Mouse (Mus musculus): ENCODE data around the gene 4931414P19Rik. TPM values are rescaled to one million over a fixed set of nuclear protein-coding genes. Genes with fewer than 3 reads are reported as not detected.
"Not testable (repeated sequence)": the region's sequence is repeated elsewhere in the genome, so short reads cannot be mapped to it uniquely, and the experiment has no call there.

4931414P19Rik gene
- polyA plus RNA-seq, 1 experiment from 2014 or later: 12.2 TPM

DNA sequence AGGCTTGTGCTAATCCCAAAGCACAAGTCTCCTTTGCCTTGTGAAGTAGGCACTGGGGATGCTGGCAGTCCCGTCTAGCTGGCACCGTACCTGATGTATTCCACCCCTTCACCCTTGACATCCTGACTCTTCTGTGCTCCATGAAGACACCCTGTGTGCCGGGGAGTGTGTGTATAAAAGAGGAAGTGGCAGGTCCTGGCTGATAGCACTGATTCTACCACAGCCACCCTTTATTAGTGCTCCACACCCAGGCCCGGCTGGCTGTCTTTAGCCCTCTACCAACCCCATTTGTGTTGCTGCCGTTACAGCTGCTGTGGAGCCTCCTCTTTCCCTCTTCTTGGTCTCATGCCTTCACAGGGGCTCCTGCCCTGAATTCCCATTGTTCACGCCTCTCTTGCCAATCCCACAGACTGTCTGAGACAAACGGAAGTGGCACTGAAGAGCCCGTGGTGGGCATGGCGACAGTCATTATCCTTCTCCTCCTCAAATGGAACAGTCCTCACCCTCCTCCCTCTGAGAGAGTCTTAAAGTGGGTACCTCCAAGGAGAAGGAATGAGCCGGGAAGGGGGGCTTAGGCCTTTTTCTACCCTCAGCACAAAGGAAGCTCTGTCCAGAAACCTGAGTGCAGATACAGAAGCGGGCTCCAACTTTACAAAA is 24.9 kb upstream of the 4931414P19Rik start:
- DNase-seq (ENCODE audit: low read depth, low spot score) (no peak), ATAC-seq (no peak)
- ChIA-PET CTCF (interaction anchor here (1.2 to 1.5 kb wide), 2 partner anchors 10 to 12 kb away, joined by 3 read pairs; partner anchors contain the start of genes Cdh24 and Gm17606), POLR2A (no interaction called here)
- H3K27me3 ChIP-seq: no peaks in the 10 kb centered on the region
- TF ChIP-seq CTCF (IDR thresholded peaks at IDR 0.05): no peak
- in situ Hi-C loops (cut with MboI; ENCODE audit: low pct_unique_long_range_greater_than_20kb): no loop called here

DNA sequence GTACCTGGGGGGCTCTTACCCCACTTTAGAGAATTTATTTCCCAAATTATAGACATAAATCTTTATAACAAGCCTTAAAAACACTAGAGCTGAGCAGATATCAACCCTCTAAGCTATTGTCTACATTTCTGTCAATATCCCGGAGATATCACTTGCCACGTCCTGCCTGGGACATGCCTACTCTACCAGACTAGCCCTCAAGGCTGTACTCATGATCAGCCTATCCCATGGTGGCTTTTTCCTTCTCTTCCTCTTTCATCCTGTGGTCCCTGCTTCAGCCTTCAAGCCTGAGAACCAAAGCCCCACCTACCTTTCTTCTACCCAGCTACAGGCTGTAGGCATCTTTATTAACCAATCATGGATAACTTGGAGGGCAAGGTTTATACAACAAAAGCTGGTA is 24.0 kb upstream of the 4931414P19Rik start:
- in situ Hi-C loops (cut with MboI; ENCODE audit: low pct_unique_long_range_greater_than_20kb): no loop called here
- no peaks in the 10 kb centered on the region for H3K27me3 ChIP-seq
- DNase-seq (ENCODE audit: low read depth, low spot score) (no peak), ATAC-seq (no peak)
- POLR2A ChIA-PET: no interaction called here
- CTCF ChIA-PET: interaction anchor here (1.5 kb wide), 1 partner anchor 11 kb away, joined by 3 read pairs; no protein-coding TSS in a partner anchor
- TF ChIP-seq CTCF (IDR thresholded peaks at IDR 0.05): no peak

DNA sequence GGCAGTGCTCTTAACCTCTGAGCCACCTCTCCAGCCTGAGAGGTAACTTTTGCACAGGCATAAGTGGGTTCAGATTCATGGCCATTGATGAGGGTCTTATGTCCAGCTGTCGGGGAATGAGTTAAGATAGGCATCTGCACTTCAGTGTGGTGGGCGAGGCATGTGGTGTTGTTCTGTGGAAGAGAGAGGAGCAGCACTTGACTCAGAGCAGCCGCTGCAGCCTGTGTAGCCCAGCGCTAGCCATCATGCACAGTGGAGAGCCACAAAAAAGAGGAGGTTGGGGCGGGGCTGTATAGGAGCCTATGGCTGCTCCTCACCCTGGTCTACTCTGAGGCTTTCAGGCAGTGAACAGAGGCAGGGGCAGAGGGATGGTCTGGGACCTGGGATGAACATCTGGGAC is 22.3 kb upstream of the 4931414P19Rik start:
- no peak for TF ChIP-seq CTCF (IDR thresholded peaks at IDR 0.05)
- no peak for DNase-seq (ENCODE audit: low read depth, low spot score)

DNA sequence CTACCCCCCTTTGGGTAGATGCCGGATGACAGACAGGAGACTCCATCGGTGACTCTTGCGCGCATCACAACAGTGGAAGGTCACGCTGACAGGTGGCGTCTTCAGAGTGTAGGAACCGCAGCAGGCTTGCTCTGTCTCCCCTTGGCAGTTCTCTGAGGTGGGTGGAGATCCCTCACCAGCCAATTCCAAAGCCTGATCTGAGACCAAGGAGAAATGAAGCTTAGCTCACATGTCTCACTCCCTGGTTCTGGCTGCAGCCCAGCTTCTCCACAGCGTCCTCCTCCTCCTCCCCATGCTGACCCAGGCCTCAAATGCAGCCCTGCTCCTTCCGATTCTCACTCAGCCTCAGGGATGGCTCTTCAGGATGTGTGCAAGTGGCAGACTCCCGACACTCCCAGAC is 19.2 kb upstream of the 4931414P19Rik start:
- no peaks in the 10 kb centered on the region for H3K27me3 ChIP-seq
- CTCF ChIA-PET: interaction anchor here (2.5 kb wide), 1 partner anchor 12 kb away, joined by 16 read pairs; no protein-coding TSS in a partner anchor
- in situ Hi-C loops (cut with MboI; ENCODE audit: low pct_unique_long_range_greater_than_20kb): no loop called here
- no peak for TF ChIP-seq CTCF (IDR thresholded peaks at IDR 0.05)
- ATAC-seq: no peak
- POLR2A ChIA-PET: no interaction called here
- DNase-seq (ENCODE audit: low read depth, low spot score): no peak

More for the DNA sequence above, 22.3 kb upstream of the 4931414P19Rik start:
- in situ Hi-C loops (cut with MboI; ENCODE audit: low pct_unique_long_range_greater_than_20kb): no loop called here
- POLR2A ChIA-PET: no interaction called here
- no peak for ATAC-seq
- CTCF ChIA-PET: no interaction called here
- no peaks in the 10 kb centered on the region for H3K27me3 ChIP-seq

DNA sequence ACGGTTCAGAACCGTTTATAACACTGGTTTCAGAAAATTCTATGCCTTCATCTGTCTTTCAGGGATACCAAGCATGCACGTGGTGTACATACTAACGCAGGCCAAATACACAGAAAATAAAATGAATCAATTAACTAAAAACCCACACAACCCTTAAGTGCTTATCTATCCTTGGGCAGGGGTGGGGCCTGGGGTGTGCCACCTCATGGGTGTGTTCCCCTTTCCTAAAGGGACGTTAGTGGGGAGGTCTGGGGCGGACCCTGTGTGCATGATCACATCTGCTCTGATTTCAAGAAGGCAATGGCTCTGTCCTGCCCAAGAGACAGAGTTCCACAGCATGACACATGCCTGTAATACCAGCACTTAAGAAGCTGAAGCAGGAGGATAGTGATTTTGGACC is 17.5 kb upstream of the 4931414P19Rik start:
- CTCF ChIA-PET: no interaction called here
- no peaks in the 10 kb centered on the region for H3K27me3 ChIP-seq
- DNase-seq (ENCODE audit: low read depth, low spot score) (no peak), ATAC-seq (no peak)
- in situ Hi-C loops (cut with MboI; ENCODE audit: low pct_unique_long_range_greater_than_20kb): no loop called here
- no peak for TF ChIP-seq CTCF (IDR thresholded peaks at IDR 0.05)
- POLR2A ChIA-PET: interaction anchor here (1.1 kb wide), 1 partner anchor 45 kb away, joined by 3 read pairs; no protein-coding TSS in a partner anchor

DNA sequence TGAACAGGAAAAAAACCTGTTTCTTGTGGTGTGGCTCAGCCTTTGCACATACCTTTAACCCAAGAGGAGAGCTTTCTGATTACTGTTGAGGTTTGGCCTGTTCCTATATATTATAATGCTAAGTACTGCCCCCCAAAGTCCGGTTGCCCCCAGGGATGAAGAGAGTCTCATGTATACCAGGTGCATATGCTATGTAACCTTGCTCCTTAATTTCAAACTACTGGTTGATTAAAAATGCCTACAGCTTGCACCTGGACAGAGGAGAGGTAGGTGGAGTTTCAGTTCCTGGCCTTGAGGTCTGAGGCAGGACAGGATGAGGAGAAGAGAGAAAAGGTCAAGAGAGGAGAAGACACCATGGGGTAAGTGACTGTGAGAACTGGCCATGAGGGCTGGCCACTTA is 15.3 kb upstream of the 4931414P19Rik start, which contains the start of gene Psmb11:
Gene Psmb11, plus strand, starts transcription at position 301 of the 400 bp plus-strand sequence.
- no peaks in the 10 kb centered on the region for H3K27me3 ChIP-seq
- POLR2A ChIA-PET: no interaction called here
- DNase-seq (ENCODE audit: low read depth, low spot score): no peak
- ATAC-seq: no peak
- CTCF ChIA-PET: interaction anchor here (4.6 kb wide), 1 partner anchor 16 kb away, joined by 18 read pairs; no protein-coding TSS in a partner anchor
- TF ChIP-seq CTCF (IDR thresholded peaks at IDR 0.05): no peak
- in situ Hi-C loops (cut with MboI; ENCODE audit: low pct_unique_long_range_greater_than_20kb): no loop called here

DNA sequence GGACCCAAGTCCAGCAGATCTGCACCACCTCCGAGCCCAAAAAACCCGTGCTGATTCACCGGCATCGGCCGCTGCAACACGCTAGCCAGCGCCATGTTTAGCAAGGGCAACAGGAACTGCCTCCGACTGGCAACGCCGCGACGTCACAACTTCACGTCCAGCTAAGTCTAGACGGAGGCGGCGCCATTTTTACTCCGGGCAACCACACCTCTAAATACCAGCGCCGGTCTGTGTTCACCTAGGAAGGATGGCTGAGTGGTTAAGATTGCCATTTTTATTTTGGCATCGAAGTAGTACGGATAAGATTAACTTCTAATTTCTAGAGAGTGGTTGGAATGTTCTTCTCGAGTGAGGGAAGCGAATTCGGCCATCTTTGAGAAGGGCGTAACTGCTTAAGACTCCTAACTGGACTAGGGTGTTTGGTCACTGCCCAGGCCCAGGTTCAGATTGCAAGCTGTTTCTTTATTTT is 12.1 kb upstream of the 4931414P19Rik start, which contains the start of gene Psmb5:
Gene Psmb5, minus strand, starts transcription at position 126 of the 469 bp plus-strand sequence.
- H3K27me3 ChIP-seq: no peaks in the 10 kb centered on the region
- in situ Hi-C loops (cut with MboI; ENCODE audit: low pct_unique_long_range_greater_than_20kb): no loop called here
- no peak for TF ChIP-seq CTCF (IDR thresholded peaks at IDR 0.05)
- ChIA-PET CTCF (interaction anchor here (1.0 to 4.6 kb wide), 4 partner anchors 8 to 89 kb away, joined by 3 to 18 read pairs (median 4); no protein-coding TSS in a partner anchor), POLR2A (interaction anchor here (1.0 to 1.8 kb wide), 3 partner anchors 14 to 47 kb away, joined by 3 to 4 read pairs (median 4); no protein-coding TSS in a partner anchor)
- DNase-seq (ENCODE audit: low read depth, low spot score) (no peak), ATAC-seq (peak; percentile 76)

DNA sequence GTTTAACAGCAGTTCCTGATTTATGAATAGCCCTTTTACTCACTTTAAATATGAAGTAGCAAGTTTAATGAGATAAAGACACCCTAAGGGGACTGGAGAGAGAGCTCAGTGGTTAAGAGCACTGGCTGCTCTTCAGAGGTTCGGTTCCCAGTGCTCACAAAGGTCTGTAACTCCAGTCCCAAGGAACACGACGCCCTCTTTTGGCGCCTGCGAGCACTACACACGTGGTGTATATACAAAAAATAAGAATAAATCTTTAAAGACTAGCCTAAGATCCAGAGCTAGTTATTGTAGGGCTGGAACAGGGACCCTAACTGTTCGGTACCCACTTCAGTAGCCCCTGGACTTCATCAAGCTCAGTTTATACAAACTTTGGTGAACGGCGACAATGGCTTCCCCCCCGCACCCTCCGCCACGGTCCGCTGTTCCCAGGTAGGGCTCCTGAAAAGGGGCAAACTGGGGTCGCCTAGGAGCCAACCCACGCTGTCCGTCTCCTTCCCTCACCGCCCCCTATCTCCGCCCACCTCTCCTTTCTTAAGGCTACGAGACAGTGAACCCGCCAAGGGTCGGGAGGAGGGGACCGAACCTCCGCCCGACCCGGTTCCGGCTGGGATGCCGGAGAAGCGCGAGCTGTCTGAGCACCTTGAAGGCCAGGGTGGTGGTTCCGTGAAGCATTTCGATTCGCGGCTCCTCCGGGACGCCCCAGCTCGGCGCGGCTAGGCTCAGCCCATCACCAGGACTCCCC is 11.5 kb upstream of the 4931414P19Rik start:
- ChIA-PET POLR2A (interaction anchor here (1.1 to 1.8 kb wide), 2 partner anchors 13 to 41 kb away, joined by 4 read pairs; no protein-coding TSS in a partner anchor), CTCF (interaction anchor here (0.8 to 4.6 kb wide), 5 partner anchors 9 to 89 kb away, joined by 3 to 18 read pairs (median 3); partner anchors contain the start of gene Haus4)
- ATAC-seq: no peak
- in situ Hi-C loops (cut with MboI; ENCODE audit: low pct_unique_long_range_greater_than_20kb): no loop called here
- H3K27me3 ChIP-seq: no peaks in the 10 kb centered on the region
- no peak for TF ChIP-seq CTCF (IDR thresholded peaks at IDR 0.05)
- no peak for DNase-seq (ENCODE audit: low read depth, low spot score)

DNA sequence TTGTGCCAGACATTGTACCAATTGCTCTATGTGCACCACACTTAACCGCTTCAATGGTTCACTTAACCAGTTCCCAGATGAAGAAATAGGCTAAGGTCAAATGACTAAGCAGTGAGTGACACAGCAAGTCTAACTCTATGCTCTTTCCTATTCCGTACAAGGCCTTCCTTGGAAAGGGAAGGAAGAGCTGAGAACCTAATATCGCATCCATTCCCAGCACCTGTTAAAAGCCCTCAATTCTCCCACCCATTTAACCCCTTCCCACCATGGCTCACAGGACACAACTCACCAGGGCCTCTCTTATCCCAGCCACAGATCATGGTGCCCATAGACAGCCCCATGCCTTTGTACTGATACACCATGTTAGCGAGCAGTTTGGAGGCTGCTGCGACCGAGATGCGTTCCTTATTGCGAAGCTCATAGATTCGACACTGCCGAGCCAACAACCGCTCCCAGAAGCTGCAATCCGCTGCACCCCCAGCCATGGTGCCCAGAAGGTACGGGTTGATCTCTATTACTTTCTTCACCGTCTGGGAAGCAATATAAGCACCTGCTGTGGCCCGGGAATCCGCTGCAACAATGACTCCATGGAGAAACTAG is 10.5 kb upstream of the 4931414P19Rik start:
- TF ChIP-seq CTCF (IDR thresholded peaks at IDR 0.05): no peak
- DNase-seq (ENCODE audit: low read depth, low spot score) (no peak), ATAC-seq (no peak)
- CTCF ChIA-PET: interaction anchor here (0.6 to 1.3 kb wide), 4 partner anchors 23 to 88 kb away, joined by 3 read pairs; partner anchors contain the start of gene Haus4
- in situ Hi-C loops (cut with MboI; ENCODE audit: low pct_unique_long_range_greater_than_20kb): no loop called here
- H3K27me3 ChIP-seq: no peaks in the 10 kb centered on the region
- POLR2A ChIA-PET: interaction anchor here (1.1 kb wide), 1 partner anchor 12 kb away, joined by 4 read pairs; no protein-coding TSS in a partner anchor

DNA sequence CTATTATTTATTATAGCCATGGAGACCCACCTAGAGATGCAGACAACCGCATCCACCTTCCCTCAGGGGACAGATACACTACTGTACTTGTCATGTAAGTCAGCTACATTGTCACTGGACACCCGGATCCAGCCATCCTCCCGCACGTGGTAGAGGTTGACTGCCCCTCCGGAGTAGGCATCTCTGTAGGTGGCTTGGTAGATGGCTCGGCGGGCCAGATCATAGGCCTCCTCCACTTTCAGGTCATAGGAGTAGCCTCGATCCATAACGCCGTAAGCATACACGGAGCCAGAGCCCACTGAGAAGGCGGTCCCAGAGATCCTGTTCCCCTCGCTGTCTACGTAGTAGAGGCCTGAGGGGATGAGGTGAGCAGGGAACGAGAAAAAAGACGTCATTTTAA is 8.3 kb upstream of the 4931414P19Rik start:
- CTCF ChIA-PET; POLR2A ChIA-PET; DNase-seq (ENCODE audit: low read depth, low spot score); H3K27me3 ChIP-seq; ATAC-seq; in situ Hi-C loops (cut with MboI; ENCODE audit: low pct_unique_long_range_greater_than_20kb): not testable (repeated sequence)
